Mouse (Mus musculus): ENCODE results near the gene Hs3st3b1. TPM values are rescaled to one million over a fixed set of nuclear protein-coding genes. Genes with fewer than 3 reads are reported as not detected.
A peak's percentile ranks its signal among the peaks of the same experiment; 100 is the strongest.

Gene Hs3st3b1
- polyA plus RNA-seq, 1 experiment from 2014 or later = 18.5 TPM

DNA sequence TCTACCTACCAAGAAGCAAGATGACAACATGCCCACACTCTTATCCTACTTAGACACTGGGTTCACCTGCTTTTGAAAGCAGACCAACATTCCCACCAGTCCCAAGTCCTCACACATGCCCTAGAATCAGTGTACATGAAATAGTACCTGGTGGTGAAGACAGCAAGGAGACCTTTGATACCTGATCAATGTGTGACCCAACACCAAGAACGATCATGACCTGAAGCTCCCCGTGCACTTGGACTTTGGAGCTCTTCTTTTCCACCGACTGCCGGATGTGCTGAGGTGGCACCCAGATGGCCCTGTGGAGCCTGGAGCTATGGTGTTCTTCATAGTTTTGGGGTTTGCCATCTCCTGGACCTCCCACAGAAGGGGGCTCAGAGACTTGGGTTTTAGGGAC lies 43.5 kb downstream of the Hs3st3b1 start:
- 97% methylated on average over 4 of the region's 4 CpGs for WGBS
- H3K9me3 ChIP-seq = no peaks in the 10 kb centered on the region
- ATAC-seq (ENCODE audit: insufficient number of reproducible peaks, insufficient read depth, low FRiP score, low TSS enrichment, low read depth) = no peak

DNA sequence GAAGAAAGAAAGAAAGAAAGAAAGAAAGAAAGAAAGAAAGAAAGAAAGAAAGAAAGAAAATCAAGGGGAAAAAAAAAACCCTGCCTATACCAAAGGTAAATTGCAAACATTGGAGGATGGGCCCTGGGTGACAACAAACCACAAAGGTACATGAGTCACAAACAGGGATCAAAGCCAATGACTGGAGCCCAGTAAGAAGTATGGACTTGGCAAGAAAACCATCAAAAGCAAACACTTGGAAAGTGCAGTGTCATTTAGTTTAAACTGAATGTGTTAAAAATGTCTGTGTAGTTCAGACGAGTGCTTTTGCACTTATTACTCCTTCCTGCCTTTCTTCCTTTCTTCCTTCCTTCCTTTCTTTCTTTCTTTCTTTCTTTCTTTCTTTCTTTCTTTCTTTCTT lies 59.3 kb downstream of the Hs3st3b1 start:
- H3K27ac ChIP-seq = no peak overlapping the region
- WGBS = 70% methylated on average over 1 of the region's 1 CpGs
- peaks cover 17% of the 10 kb centered on the region for H3K4me1 ChIP-seq
- no peak overlapping the region for H3K9ac ChIP-seq
- H3K9me3 ChIP-seq = no peaks in the 10 kb centered on the region; the same call in 1 of the 2 replicates
- H3K27me3 ChIP-seq = peaks cover 35% of the 10 kb centered on the region
- no peak for ATAC-seq (ENCODE audit: insufficient number of reproducible peaks, insufficient read depth, low FRiP score, low TSS enrichment, low read depth)
- no peak overlapping the region for H3K4me2 ChIP-seq
- no peaks in the 10 kb centered on the region for H3K36me3 ChIP-seq
- no peak overlapping the region for H3K4me3 ChIP-seq

More for the DNA sequence above, 43.5 kb downstream of the Hs3st3b1 start:
- Histone ChIP-seq H3K4me3 (no peak overlapping the region), H3K27me3 (peaks cover 7% of the 10 kb centered on the region), H3K36me3 (no peaks in the 10 kb centered on the region), H3K4me2 (no peak overlapping the region), H3K27ac (no peak overlapping the region), H3K9ac (no peak overlapping the region), H3K4me1 (peaks cover 3% of the 10 kb centered on the region; the same call in 1 of the 2 replicates)

DNA sequence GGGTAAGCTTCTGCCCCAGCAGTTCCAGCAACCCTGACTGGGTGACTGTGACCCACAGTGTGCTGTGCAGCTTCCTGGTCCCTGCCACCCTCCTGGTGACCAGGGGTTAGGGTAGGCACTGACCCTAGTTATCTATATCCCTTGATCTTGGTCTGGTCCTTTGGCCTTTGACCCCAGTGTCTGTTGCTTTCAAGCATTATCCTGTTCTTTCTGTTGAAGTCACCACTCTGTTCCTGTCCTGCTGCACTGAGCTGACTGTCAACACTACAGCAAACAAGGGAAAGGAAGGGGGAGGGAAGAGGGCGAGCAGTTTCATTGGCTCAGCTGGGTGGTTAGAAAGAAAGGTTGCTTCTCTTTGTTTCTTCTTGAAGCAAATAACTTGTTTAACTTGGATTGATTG lies 60.1 kb downstream of the Hs3st3b1 start:
- Histone ChIP-seq H3K4me2 (no peak overlapping the region), H3K4me1 (peaks cover 17% of the 10 kb centered on the region), H3K9ac (no peak overlapping the region), H3K27ac (no peak overlapping the region), H3K36me3 (no peaks in the 10 kb centered on the region), H3K4me3 (no peak overlapping the region), H3K9me3 (no peaks in the 10 kb centered on the region; the same call in 1 of the 2 replicates), H3K27me3 (peaks cover 35% of the 10 kb centered on the region)
- no peak for ATAC-seq (ENCODE audit: insufficient number of reproducible peaks, insufficient read depth, low FRiP score, low TSS enrichment, low read depth)
- WGBS = 27% methylated on average over 1 of the region's 1 CpGs

DNA sequence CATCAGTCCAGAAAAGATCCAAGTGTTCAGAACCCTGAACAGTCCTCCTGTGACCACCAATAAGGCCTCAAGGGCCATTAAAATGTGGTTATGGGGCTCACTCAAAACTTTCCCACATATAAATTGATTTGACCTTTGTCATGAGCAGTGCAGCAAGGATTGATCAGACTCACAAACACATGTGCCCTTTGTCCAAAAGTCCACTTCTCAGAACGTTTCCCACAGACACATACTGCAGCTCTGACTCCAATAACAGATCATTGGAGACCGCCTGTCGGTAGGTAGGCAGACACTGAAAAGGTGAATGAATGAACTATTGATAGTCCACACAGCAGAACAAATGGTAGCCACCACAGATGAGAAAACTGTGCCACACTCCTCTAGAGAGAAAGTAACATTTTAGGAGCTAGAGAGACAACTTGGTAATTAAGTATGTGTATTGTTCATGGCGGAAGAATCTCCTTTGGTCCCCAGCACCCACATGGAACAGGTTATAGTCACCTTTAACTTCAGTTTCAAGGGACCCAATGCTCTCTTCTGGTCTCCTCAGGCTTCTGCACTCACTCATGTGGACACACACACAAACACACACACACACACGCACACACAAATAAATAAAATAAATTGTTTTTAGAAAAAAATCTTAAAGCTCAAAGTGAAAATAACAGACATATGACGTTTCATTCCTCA lies 70.9 kb downstream of the Hs3st3b1 start:
- no peak for ATAC-seq (ENCODE audit: insufficient number of reproducible peaks, insufficient read depth, low FRiP score, low TSS enrichment, low read depth)
- 78% methylated on average over 6 of the region's 6 CpGs for WGBS

DNA sequence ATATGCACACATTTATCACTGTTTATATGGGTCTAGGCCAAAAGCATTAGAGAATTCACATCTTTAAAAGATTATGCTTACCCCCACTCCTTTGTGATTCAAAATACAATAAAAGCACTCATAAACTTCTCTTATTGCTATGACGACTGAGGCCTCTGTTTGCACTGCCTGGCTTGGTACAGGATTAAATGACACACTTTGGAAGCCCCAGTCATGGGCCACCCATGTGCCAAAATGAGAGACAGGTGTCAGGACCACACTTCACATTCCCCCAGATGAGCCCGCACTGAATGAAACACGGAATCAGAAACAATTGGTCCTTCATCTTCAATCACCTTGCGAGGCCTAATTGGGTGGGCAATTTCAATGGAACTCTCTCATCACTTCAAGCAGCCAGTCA lies 71.8 kb downstream of the Hs3st3b1 start:
- ATAC-seq (ENCODE audit: insufficient number of reproducible peaks, insufficient read depth, low FRiP score, low TSS enrichment, low read depth) = no peak

More for the DNA sequence above, 70.9 kb downstream of the Hs3st3b1 start:
- H3K4me1 ChIP-seq = peaks cover 8% of the 10 kb centered on the region; the same call in 1 of the 2 replicates
- no peaks in the 10 kb centered on the region for H3K9me3 ChIP-seq
- H3K4me2 ChIP-seq = no peak overlapping the region
- no peak overlapping the region for H3K4me3 ChIP-seq
- H3K27ac ChIP-seq = no peak overlapping the region
- H3K27me3 ChIP-seq = peaks cover 4% of the 10 kb centered on the region; the same call in 1 of the 2 replicates
- H3K36me3 ChIP-seq = no peaks in the 10 kb centered on the region
- no peak overlapping the region for H3K9ac ChIP-seq

DNA sequence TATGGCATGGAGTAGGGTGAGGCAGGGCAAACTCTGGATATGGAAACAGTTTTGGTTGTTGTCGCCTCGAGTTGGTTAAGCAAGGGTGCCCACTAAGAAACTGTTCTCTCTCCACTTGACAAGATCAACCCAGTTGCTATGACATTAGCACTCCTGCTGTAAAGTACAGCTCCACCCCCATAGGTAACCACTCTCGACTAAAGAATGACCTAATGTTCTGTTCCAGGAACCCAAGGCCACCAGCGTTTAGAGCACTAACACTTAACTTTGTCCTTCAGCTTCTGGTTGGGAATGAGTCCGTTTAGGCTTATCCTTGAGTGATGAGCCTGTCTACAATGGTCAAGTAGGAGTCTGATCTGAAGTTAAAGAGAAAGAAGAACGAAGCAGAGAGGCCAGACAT lies 76.7 kb downstream of the Hs3st3b1 start:
- Histone ChIP-seq H3K9ac (no peak overlapping the region), H3K4me3 (no peak overlapping the region)

More for the DNA sequence above, 71.8 kb downstream of the Hs3st3b1 start:
- Histone ChIP-seq H3K4me3 (no peak overlapping the region), H3K4me2 (no peak overlapping the region), H3K9ac (no peak overlapping the region), H3K4me1 (peaks cover 8% of the 10 kb centered on the region; the same call in 1 of the 2 replicates), H3K9me3 (no peaks in the 10 kb centered on the region), H3K27ac (no peak overlapping the region), H3K36me3 (no peaks in the 10 kb centered on the region), H3K27me3 (peaks cover 4% of the 10 kb centered on the region; the same call in 1 of the 2 replicates)
- 37% methylated on average over 4 of the region's 4 CpGs for WGBS

DNA sequence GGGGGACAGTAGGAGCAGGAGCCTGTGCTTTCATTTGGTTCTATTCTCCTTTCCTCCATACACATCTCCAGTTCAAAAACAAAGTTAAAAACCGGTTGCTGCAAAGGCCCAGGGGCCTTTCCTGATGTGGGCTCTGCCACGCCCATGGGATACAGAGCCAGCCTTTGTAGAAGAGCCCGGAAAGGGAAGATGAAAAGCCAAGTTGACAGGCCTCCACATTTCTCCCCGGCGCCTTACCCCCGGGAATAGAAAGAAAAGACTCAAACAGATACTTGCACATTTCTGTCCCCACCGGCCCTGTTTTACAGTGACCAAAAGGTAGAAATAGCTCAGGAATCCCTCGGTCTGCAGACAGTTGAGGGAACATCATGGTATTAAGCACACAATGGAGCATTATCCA lies 77.4 kb downstream of the Hs3st3b1 start:
- Histone ChIP-seq H3K36me3 (no peaks in the 10 kb centered on the region), H3K27ac (0 out of 2 replicates have a peak overlapping the region, but pooled peaks have one; percentile 13)

More for the DNA sequence above, 76.7 kb downstream of the Hs3st3b1 start:
- no peaks in the 10 kb centered on the region for H3K9me3 ChIP-seq
- no peaks in the 10 kb centered on the region for H3K36me3 ChIP-seq
- H3K27ac ChIP-seq = no peak overlapping the region
- no peaks in the 10 kb centered on the region for H3K27me3 ChIP-seq
- ATAC-seq (ENCODE audit: insufficient number of reproducible peaks, insufficient read depth, low FRiP score, low TSS enrichment, low read depth) = no peak
- WGBS = no CpG with 5 or more reads among the region's 6 CpGs
- peaks cover 13% of the 10 kb centered on the region for H3K4me1 ChIP-seq
- no peak overlapping the region for H3K4me2 ChIP-seq

DNA sequence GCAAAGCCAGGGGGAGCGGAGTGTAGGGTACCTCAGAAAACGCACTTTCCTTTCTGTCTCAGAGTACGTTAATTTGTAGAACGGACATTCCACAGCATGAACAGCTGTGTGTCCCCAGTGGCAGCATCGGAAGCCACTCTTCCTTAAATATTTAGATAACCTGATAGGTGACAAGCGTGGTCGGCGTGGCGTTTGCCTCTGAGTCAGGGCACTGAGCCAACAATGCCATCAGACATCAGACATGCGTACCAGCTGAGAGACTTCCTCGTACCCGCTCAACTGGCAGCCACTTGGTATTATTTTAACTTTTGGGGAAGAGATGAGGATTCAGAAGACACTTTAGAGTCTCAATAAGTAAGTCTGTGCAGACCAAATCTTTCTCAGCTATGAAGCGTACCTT lies 84.6 kb downstream of the Hs3st3b1 start:
- 66% methylated on average over 13 of the region's 13 CpGs for WGBS
- peaks cover 8% of the 10 kb centered on the region; the same call in 1 of the 2 replicates for H3K27me3 ChIP-seq
- H3K9ac ChIP-seq = no peak overlapping the region
- no peak for ATAC-seq (ENCODE audit: insufficient number of reproducible peaks, insufficient read depth, low FRiP score, low TSS enrichment, low read depth)
- no peaks in the 10 kb centered on the region for H3K4me1 ChIP-seq
- no peak overlapping the region for H3K27ac ChIP-seq
- no peak overlapping the region for H3K4me3 ChIP-seq
- no peaks in the 10 kb centered on the region for H3K36me3 ChIP-seq
- no peak overlapping the region for H3K4me2 ChIP-seq
- no peaks in the 10 kb centered on the region for H3K9me3 ChIP-seq

More for the DNA sequence above, 77.4 kb downstream of the Hs3st3b1 start:
- no peak for ATAC-seq (ENCODE audit: insufficient number of reproducible peaks, insufficient read depth, low FRiP score, low TSS enrichment, low read depth)
- Histone ChIP-seq H3K9me3 (no peaks in the 10 kb centered on the region), H3K4me2 (0 out of 2 replicates have a peak overlapping the region, but pooled peaks have one; percentile 3), H3K9ac (no peak overlapping the region), H3K27me3 (no peaks in the 10 kb centered on the region), H3K4me1 (peaks cover 10% of the 10 kb centered on the region), H3K4me3 (no peak overlapping the region)
- 10% methylated on average over 8 of the region's 8 CpGs for WGBS

Other genes starting within 250 kb of the Hs3st3b1 start
- gene Cox10, start 157.2 kb upstream of the Hs3st3b1 start, polyA plus RNA-seq (2015; fragmentation: Nextera tagmentation; extraction: Ambion mirVana) = 25.6 and 28.1 TPM in 2 replicates